Mouse (Mus musculus) hindbrain, embryonic 16.5 days (tissue): ENCODE data around the gene Akirin1. TPM values are rescaled to one million over a fixed set of nuclear protein-coding genes. Genes with fewer than 3 reads are reported as not detected.

Experiments
- ATAC-seq: fragments of 200-750 bp; cut with Nextera tagmentation; 2 replicates; pipeline ENCODE4 v1.8.0; 2017; ENCODE audit warnings: moderate TSS enrichment, moderate library complexity
- H3K27ac ChIP-seq: fragments of 300-500 bp; sonication (generic); 2 replicates; pipeline ENCODE4 v1.5.1; 2014; ENCODE audit warnings: low read depth, mild to moderate bottlenecking, control low read depth, low read length, moderate library complexity
- H3K27me3 ChIP-seq: fragments of 300-500 bp; sonication (generic); replicated peaks from 2 replicates; pipeline ENCODE4 v1.6.1; 2014; ENCODE audit warnings: low read length; ENCODE audit not compliant: control insufficient read depth, insufficient read depth
- H3K36me3 ChIP-seq: fragments of 300-500 bp; sonication (generic); 2 replicates; pipeline ENCODE4 v1.6.1; 2014; ENCODE audit warnings: mild to moderate bottlenecking, low read length, moderate library complexity, mixed read lengths; ENCODE audit not compliant: control insufficient read depth, insufficient read depth
- H3K4me1 ChIP-seq: fragments of 300-500 bp; sonication (generic); 2 replicates; pipeline ENCODE4 v1.6.1; 2014; ENCODE audit warnings: low read depth, low read length; ENCODE audit not compliant: control insufficient read depth, insufficient read depth
- H3K4me2 ChIP-seq: fragments of 300-500 bp; sonication (generic); 2 replicates; pipeline ENCODE4 v1.6.1; 2014; ENCODE audit warnings: mild to moderate bottlenecking, low read length, control low read depth, moderate library complexity
- H3K4me3 ChIP-seq: fragments of 300-500 bp; sonication (generic); 2 replicates; pipeline ENCODE4 v1.5.1; 2014; ENCODE audit warnings: mild to moderate bottlenecking, low read length, control low read depth, moderate library complexity
- H3K9ac ChIP-seq: fragments of 300-500 bp; sonication (generic); 2 replicates; pipeline ENCODE4 v1.6.1; 2014; ENCODE audit warnings: low read depth, mild to moderate bottlenecking, control low read depth, low read length, moderate library complexity
- H3K9me3 ChIP-seq: fragments of 300-500 bp; sonication (generic); 2 replicates; pipeline ENCODE4 v1.6.1; 2014; ENCODE audit warnings: mild to moderate bottlenecking, low read length, moderate library complexity; ENCODE audit not compliant: control insufficient read depth
- WGBS: fragments of 180-500 bp; shearing (Covaris S2); extraction: QIAGEN DNeasy Blood & Tissue Kit; methylation state at CpG from one replicate; pipeline ENCODE4 v1.1.7; 2014; 5-methylcytosine and 5-hydroxymethylcytosine counted together
- polyA plus RNA-seq: library from polyadenylated mRNA; unstranded; fragments of >200 nt; fragmentation: Nextera tagmentation; extraction: Ambion mirVana; gene quantifications from 2 replicates; pipeline ENCODE4 v1.2.1, GENCODE M21; 2015

Akirin1 gene
- polyA plus RNA-seq, 1 experiment from 2014 or later, result 77.9 TPM

DNA sequence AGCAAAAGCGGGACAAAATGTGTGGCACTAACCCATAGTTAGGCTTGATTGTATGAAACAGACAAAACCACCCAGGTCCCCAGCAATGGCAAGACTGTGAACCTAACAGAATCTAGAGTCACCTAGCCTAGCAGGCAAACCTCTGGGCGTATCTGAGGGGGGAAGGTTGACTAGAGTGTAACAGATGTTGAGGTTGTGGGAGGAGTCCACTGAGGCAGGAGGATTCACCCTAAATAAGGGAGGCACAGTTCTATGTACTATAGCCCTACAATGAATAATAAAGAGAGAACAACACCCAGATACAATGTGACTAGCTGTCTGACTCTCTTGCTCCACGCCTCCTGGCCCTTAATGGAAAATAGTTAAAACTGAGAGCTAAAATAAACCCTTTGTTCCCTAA, 58.1 kb downstream of the Akirin1 start:
- WGBS, result 87% methylated on average over 3 of the region's 3 CpGs
- no peaks in the 10 kb centered on the region for H3K4me1 ChIP-seq
- no peak overlapping the region for H3K4me2 ChIP-seq

DNA sequence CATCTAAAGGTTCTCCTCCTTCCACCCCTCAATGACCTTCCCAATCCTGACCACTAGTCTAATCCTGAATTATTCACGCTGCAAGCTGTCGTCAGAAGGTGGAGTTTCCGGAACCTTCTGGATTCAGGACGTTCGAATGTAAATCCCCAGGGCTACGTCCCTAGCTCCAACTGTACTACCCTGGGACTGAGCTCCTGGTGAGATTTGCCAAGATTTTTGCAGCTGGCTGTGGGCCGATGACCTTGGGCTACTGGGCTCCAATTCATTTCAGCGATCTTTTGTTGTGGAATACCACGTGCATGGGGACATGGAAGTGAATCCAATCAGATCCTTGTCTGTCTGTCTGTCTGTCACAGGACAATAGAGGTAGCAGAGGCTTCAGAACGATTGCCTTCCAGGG, 59.8 kb downstream of the Akirin1 start:
- H3K27me3 ChIP-seq, result no peaks in the 10 kb centered on the region
- ATAC-seq, result no peak
- H3K4me2 ChIP-seq, result no peak overlapping the region
- WGBS, result 79% methylated on average over 10 of the region's 10 CpGs
- no peak overlapping the region for H3K4me3 ChIP-seq
- H3K27ac ChIP-seq, result no peak overlapping the region
- H3K9me3 ChIP-seq, result no peaks in the 10 kb centered on the region
- H3K4me1 ChIP-seq, result peaks cover 7% of the 10 kb centered on the region
- no peaks in the 10 kb centered on the region for H3K36me3 ChIP-seq
- no peak overlapping the region for H3K9ac ChIP-seq

More for the DNA sequence above, 58.1 kb downstream of the Akirin1 start:
- Histone ChIP-seq H3K27me3 (no peaks in the 10 kb centered on the region), H3K36me3 (no peaks in the 10 kb centered on the region), H3K9ac (no peak overlapping the region), H3K4me3 (no peak overlapping the region), H3K27ac (no peak overlapping the region), H3K9me3 (no peaks in the 10 kb centered on the region)
- ATAC-seq, result no peak

DNA sequence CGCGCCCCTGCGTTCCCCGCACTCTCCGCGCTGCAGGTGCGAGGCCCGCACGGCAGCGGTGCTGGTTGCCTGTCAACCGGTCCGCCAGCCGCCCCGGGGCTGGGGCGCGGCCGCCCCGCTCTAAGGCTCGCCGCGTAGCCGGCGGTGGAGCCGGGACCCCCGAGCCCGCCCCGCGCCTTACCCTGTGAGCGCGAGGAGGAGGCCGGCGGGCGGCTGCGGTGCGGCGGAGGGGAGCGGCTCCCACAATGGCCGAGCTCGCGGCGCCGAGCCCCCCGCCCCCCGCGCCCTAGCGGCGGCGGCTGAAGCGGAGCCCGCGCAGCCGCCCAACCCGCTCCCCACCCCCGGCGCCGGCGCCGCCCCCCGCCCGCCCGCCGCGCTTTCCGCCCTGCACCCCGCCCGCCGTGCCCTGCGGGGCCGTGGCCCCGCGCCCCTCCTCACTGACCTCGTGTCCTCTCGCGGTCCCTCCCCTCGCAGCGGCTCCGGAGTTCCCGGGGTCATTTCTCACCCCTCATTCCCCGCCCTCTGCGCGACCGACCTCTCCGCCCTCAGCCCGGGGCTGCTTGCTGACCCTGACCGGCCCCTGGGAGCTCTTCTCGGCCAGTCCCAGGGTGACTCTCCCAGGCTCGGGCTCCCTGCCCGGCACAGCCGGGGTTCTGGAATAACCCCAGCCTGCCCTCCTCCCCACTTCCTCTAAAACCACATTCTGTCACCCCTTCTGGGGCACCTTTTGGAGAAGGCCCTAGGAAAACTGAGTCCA, 62.9 kb downstream of the Akirin1 start:
- no peaks in the 10 kb centered on the region for H3K9me3 ChIP-seq
- peaks cover 14% of the 10 kb centered on the region for H3K36me3 ChIP-seq
- peak; percentile 60 for ATAC-seq
- H3K27ac ChIP-seq, result peak overlapping the region; percentile 95
- H3K4me1 ChIP-seq, result peaks cover 22% of the 10 kb centered on the region
- WGBS, result under 1% methylated on average over 70 of the region's 89 CpGs
- peak overlapping the region; percentile 53 for H3K4me2 ChIP-seq
- peak overlapping the region; percentile 94 for H3K9ac ChIP-seq
- H3K4me3 ChIP-seq, result peak overlapping the region; percentile 88
- no peaks in the 10 kb centered on the region for H3K27me3 ChIP-seq

DNA sequence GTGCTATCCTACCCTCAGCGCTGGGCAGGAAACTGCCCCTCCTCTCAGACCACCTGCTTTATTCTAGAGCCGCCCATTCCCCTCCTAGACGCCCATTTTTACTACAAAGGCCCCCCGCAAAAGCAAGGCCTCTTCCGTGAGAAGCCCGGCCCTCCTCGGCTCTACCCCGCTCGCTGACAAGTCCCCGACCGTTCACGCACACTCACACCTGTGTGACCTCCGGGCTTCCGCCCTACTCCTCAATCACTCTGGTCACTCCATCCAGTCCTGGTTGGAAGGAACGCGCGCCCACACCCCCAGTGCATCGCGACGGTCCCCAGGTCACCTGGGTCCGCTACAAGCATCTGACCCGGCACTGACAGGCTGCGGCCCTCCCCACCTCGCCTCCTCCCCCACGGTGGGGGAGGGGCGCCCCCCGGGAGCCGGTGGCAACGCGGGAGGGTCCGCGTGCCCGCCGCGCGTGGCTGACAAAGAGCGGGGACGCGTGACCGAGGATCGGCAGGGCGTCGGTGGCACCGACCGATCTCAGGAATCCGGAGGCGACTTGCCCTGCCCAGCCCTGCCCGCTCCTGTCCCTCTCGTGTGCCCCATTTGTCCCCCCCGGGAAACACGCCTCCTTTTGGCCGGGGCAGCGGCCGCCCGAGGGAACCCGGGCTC, 63.6 kb downstream of the Akirin1 start:
- H3K36me3 ChIP-seq, result peaks cover 14% of the 10 kb centered on the region
- no peaks in the 10 kb centered on the region for H3K27me3 ChIP-seq
- H3K4me2 ChIP-seq, result peak overlapping the region; percentile 53
- WGBS, result under 1% methylated on average over 41 of the region's 56 CpGs
- peak overlapping the region; percentile 94 for H3K9ac ChIP-seq
- peak overlapping the region; percentile 95 for H3K27ac ChIP-seq
- ATAC-seq, result peak; percentile 51
- peaks cover 22% of the 10 kb centered on the region for H3K4me1 ChIP-seq
- peak overlapping the region; percentile 88 for H3K4me3 ChIP-seq
- H3K9me3 ChIP-seq, result no peaks in the 10 kb centered on the region

DNA sequence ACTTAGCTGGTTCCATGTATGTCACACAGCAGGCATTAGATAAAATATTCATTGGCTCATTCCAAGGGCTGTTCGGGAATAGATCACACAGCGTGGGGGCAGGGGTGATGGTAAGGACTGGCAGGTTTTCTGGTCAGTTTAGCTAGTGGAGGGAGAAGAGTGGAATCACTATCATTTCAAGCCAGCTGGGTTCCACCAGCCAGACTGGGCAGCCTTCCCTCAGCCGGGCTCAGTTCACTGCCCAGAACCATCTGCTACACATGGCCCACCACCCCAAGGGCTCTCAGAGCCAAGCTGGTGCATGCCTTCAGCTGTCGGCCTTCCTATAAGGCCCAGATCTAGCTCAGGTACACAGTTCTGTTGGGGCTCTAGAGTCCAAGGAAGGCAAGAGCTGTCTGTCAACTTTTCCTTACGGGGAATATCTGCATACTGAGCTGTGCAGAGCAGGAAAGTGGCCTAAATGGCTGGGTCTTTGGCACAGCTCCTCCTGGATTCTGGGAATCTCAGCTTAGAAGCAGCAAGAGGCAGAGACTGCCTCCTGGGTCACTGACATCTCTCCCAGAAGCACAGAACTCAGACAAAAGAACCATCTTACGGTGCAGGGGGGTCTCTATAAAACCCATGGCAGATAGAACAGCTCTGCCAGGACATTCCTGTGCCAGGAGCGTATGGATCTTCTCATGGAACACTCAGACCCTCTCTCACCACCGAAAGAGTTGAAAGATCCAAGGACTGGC, 64.5 kb downstream of the Akirin1 start:
- Histone ChIP-seq H3K36me3 (peaks cover 19% of the 10 kb centered on the region), H3K4me2 (peak overlapping the region; percentile 53), H3K9me3 (no peaks in the 10 kb centered on the region), H3K27me3 (no peaks in the 10 kb centered on the region), H3K4me3 (peak overlapping the region; percentile 88), H3K9ac (peak overlapping the region; percentile 94), H3K4me1 (peaks cover 28% of the 10 kb centered on the region), H3K27ac (peak overlapping the region; percentile 56)
- WGBS, result 22% methylated on average over 8 of the region's 8 CpGs
- ATAC-seq, result peak; percentile 67

DNA sequence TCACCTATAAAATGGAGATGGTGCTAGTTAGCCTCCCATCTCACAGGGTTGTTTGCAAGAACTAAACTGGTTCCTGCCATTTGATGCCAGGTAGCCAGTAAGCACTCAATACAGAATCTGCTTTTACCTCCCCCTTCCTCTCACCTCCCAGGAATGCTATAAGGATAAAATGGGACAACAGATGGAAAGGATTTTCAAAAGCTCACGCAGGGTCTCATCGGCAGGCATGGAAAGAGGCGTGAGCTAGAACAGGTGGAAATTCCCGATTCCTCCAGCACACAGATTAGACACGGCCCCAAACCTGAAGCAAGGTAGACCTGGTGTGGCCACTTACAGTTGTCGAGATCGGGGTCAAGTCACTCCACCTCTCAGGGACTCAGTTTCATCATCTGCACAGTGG, 65.1 kb downstream of the Akirin1 start:
- H3K4me3 ChIP-seq, result peak overlapping the region; percentile 88
- peaks cover 19% of the 10 kb centered on the region for H3K36me3 ChIP-seq
- H3K9ac ChIP-seq, result peak overlapping the region; percentile 94
- peak overlapping the region; percentile 56; the same call in 1 of the 2 replicates for H3K27ac ChIP-seq
- H3K4me2 ChIP-seq, result peak overlapping the region; percentile 53
- ATAC-seq, result no peak
- 58% methylated on average over 7 of the region's 7 CpGs for WGBS
- H3K27me3 ChIP-seq, result no peaks in the 10 kb centered on the region
- H3K4me1 ChIP-seq, result peaks cover 28% of the 10 kb centered on the region
- no peaks in the 10 kb centered on the region for H3K9me3 ChIP-seq

Other genes starting within 250 kb of the Akirin1 start
- gene Macf1, start 66.0 kb downstream of the Akirin1 start, polyA plus RNA-seq, result 61.0 and 62.2 TPM in 2 replicates
- gene Ndufs5, start 32.1 kb downstream of the Akirin1 start, polyA plus RNA-seq, result 446 and 518 TPM in 2 replicates
- 1.3 and 1.6 TPM in 2 replicates for gene Rhbdl2, start 37.5 kb upstream of the Akirin1 start, polyA plus RNA-seq
- 0.14 and 0.25 TPM in 2 replicates for gene 4933427I04Rik, start 109.3 kb upstream of the Akirin1 start, polyA plus RNA-seq
- 29.7 and 35.6 TPM in 2 replicates for gene Mycbp, start 154.5 kb upstream of the Akirin1 start, polyA plus RNA-seq
- gene Rragc, start 167.1 kb upstream of the Akirin1 start, polyA plus RNA-seq, result 42.5 and 44.4 TPM in 2 replicates
- gene 4930535I16Rik, start 167.7 kb upstream of the Akirin1 start, polyA plus RNA-seq, result not detected in 2 replicates